Mouse (Mus musculus) liver, adult 2 months (tissue): ENCODE measurements at regions not wholly inside any gene's neighbourhood (a gene's known extent, or its start where the extent isn't known, plus 50 kb on each side); places are given as distances from the start of the nearest gene placed in this dataset.
"Not testable (repeated sequence)": the region's sequence is repeated elsewhere in the genome, so short reads cannot be mapped to it uniquely, and the experiment has no call there.

Experiments
- CTCF ChIP-seq: fragments of 200-500 bp; IDR thresholded peaks from 2 replicates; pipeline ENCODE4 v1.5.1; 2011; ENCODE audit warnings: low read depth, low read length, control low read depth
- POLR2A ChIP-seq: fragments of 200-500 bp; IDR thresholded peaks from 2 replicates; pipeline ENCODE4 v1.6.1; 2011; ENCODE audit warnings: low read length, control low read depth; ENCODE audit not compliant: insufficient read depth; ENCODE audit errors: extremely low read depth

GRCm38 (mm10) chr1:128487181-128487580, 70.0 kb upstream of the Dars start:
- TF ChIP-seq CTCF, POLR2A: not testable (repeated sequence)
